Mouse (Mus musculus): ENCODE measurements around the gene Tbcb. TPM values are rescaled to one million over a fixed set of nuclear protein-coding genes. Genes with fewer than 3 reads are reported as not detected.

The Tbcb gene
- polyA plus RNA-seq (2016; fragmentation: Nextera tagmentation; extraction: Ambion mirVana): 274 and 283 TPM in 2 replicates

DNA sequence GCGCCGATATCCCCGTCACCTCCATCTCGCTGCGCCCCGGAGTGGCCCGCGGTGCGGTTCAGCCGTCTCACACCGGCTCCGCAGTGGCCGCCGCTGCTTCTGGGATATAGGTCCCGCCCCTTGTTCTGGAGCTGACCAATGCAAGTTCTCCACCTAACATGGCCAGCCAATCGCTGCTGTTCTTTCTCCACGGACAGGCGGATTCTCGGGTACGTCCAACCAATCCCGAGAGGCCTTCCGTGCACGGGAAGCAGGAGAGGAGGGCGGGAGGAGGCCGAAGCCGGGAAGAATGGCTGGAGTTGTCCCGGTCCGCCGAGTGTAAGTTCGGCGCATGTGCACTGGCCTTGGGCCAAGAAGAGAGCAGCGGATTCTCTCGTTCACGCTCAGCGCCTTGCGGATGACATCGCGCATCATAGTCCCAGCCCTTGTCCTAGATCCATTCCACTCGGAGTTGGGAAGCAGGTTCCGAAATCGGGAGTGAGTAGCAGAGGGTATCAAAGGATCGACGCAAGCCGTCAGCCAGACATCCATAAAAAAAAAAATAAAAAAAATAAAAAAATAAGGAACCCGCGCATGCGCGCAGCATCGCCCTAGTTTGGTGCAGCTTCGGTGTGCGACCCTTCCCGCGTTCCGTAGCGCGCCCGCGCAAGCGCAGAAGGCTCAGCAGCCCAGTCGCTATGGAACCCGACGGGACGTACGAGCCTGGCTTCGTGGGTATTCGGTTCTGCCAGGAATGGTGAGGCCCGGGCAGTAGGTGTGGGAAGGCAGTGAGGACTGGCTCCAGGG is at the start of gene Tbcb, which contains the start of gene Polr2i:
Gene Tbcb (minus strand): TSS at position 604 of the 786 bp plus-strand sequence.
Gene Polr2i (plus strand): TSS at position 280 of the 786 bp plus-strand sequence.
- no peaks in the 10 kb centered on the region for H3K9me3 ChIP-seq (replicated peaks)
- no peaks in the 10 kb centered on the region for H3K27me3 ChIP-seq (ENCODE audit: low read depth, poor library complexity, severe bottlenecking)
- peak; percentile 98 for DNase-seq (ENCODE audit: low spot score)
- H3K36me3 ChIP-seq: peaks cover 54% of the 10 kb centered on the region
- H3K4me3 ChIP-seq: peak within 1 kb of the TSS; percentile 83
- WGBS: under 1% methylated on average over 67 of the region's 67 CpGs
- peaks cover 22% of the 10 kb centered on the region for H3K4me1 ChIP-seq
- H3K27ac ChIP-seq (replicated peaks): peak within 1 kb of the TSS; percentile 96

DNA sequence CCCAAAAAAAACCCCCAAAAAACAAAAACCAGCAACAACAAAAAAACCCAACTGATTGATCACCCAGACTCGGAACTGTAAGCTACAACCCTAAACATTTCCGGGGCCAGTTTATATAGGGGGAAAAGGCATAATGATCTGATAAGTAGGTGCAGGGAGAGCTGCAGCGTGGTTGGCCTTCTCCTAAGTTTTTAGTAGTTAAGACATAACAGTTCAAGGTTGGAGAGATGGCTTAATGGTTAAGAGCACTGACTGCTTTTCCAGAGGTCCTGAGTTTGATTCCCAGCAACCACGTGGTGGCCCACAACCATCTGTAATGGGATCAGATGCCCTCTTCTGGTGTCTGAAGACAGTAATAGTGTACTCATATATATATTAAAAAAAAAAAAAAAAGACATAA is 49.5 kb upstream of the Tbcb start:
- Histone ChIP-seq H3K27me3 (ENCODE audit: low read depth, poor library complexity, severe bottlenecking) (no peaks in the 10 kb centered on the region), H3K36me3 (no peaks in the 10 kb centered on the region), H3K27ac (replicated peaks) (no peak overlapping the region), H3K4me3 (peak overlapping the region; percentile 80; the same call in 1 of the 2 replicates), H3K9me3 (replicated peaks) (no peaks in the 10 kb centered on the region), H3K4me1 (peaks cover 22% of the 10 kb centered on the region)
- DNase-seq (ENCODE audit: low spot score): no peak
- WGBS: 89% methylated on average over 4 of the region's 4 CpGs

DNA sequence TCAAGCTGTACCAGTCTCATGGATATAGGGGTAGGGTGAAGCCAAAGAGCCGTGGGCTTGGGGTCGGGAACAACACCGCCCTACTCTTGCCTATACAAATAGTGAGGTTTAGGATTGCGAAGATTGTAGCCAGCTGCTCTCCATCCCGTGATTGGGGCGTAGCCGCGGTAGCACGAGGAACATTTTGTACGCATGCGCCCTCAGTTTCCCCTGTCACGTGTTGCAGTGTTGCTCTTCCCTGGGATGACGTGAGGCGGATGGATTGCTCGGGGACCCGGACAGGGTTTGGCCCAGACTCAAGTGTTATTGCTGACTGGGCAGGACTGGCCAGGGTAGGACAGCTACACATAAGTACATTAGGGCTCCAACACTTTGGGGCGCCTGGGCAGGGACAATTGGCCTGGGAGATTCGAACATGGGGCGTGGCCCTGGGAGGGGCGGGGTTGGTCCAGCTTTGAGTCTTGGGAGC is 48.6 kb upstream of the Tbcb start:
- H3K4me1 ChIP-seq: peaks cover 22% of the 10 kb centered on the region
- no peaks in the 10 kb centered on the region for H3K27me3 ChIP-seq (ENCODE audit: low read depth, poor library complexity, severe bottlenecking)
- H3K4me3 ChIP-seq: peak overlapping the region; percentile 80
- H3K36me3 ChIP-seq: no peaks in the 10 kb centered on the region
- DNase-seq (ENCODE audit: low spot score): peak; percentile 82
- WGBS: under 1% methylated on average over 20 of the region's 20 CpGs
- H3K9me3 ChIP-seq (replicated peaks): no peaks in the 10 kb centered on the region
- H3K27ac ChIP-seq (replicated peaks): peak overlapping the region; percentile 90

GRCm38 (mm10) chr7:30279951-30280669 is 48.0 kb upstream of the Tbcb start, which contains the start of the genes Thap8 and Wdr62:
Gene Thap8, plus strand, starts transcription at chr7:30280094.
Gene Wdr62, minus strand, starts transcription at chr7:30280419.
- Histone ChIP-seq H3K27me3 (ENCODE audit: low read depth, poor library complexity, severe bottlenecking) (no peaks in the 10 kb centered on the region), H3K9me3 (replicated peaks) (no peaks in the 10 kb centered on the region), H3K4me3 (peak within 1 kb of the TSS; percentile 80), H3K36me3 (no peaks in the 10 kb centered on the region), H3K27ac (replicated peaks) (peak within 1 kb of the TSS; percentile 90), H3K4me1 (peaks cover 22% of the 10 kb centered on the region)
- peak; percentile 95 for DNase-seq (ENCODE audit: low spot score)
- WGBS: 0% methylated on average over 49 of the region's 49 CpGs

DNA sequence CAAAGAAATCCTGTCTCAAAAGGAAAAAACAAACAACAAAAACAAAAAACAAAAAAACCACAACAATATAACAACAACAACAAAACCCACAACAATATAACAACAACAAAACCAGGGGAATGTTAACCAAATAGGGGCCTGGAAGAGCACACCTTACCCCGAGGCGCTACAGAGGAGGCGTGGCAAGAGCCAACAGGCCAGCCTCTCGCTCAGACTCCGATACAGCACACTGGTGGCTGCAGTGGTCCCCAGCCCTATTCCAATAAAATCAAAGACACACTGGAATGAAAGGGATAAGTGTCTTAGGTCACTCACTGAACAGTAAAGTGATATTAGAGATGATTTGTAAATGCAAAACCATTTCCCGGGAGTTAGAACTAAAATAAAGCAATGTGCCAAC is 47.5 kb upstream of the Tbcb start:
- peak overlapping the region; percentile 80 for H3K4me3 ChIP-seq
- H3K9me3 ChIP-seq (replicated peaks): no peaks in the 10 kb centered on the region
- DNase-seq (ENCODE audit: low spot score): peak; percentile 23
- peak overlapping the region; percentile 90 for H3K27ac ChIP-seq (replicated peaks)
- H3K4me1 ChIP-seq: peaks cover 22% of the 10 kb centered on the region
- H3K27me3 ChIP-seq (ENCODE audit: low read depth, poor library complexity, severe bottlenecking): no peaks in the 10 kb centered on the region
- 0% methylated on average over 6 of the region's 6 CpGs for WGBS
- no peaks in the 10 kb centered on the region for H3K36me3 ChIP-seq

- Histone ChIP-seq H3K9me3 (replicated peaks) (no peaks in the 10 kb centered on the region), H3K4me3 (peak overlapping the region; percentile 80; the same call in 1 of the 2 replicates), H3K36me3 (peaks cover 1% of the 10 kb centered on the region; the same call in 1 of the 2 replicates), H3K4me1 (peaks cover 22% of the 10 kb centered on the region), H3K27ac (replicated peaks) (no peak overlapping the region), H3K27me3 (ENCODE audit: low read depth, poor library complexity, severe bottlenecking) (no peaks in the 10 kb centered on the region)
- WGBS: 54% methylated on average over 2 of the region's 2 CpGs
- no peak for DNase-seq (ENCODE audit: low spot score)
These were observed 46.8 kb upstream of the Tbcb start for GRCm38 (mm10) chr7:30278911-30279310.

GRCm38 (mm10) chr7:30274383-30274782 is 42.3 kb upstream of the Tbcb start:
- no peak for DNase-seq (ENCODE audit: low spot score)
- no peak overlapping the region for H3K27ac ChIP-seq (replicated peaks)
- 86% methylated on average over 6 of the region's 6 CpGs for WGBS

GRCm38 (mm10) chr7:30269641-30270040 is 37.6 kb upstream of the Tbcb start:
- Histone ChIP-seq H3K36me3 (peaks cover 83% of the 10 kb centered on the region), H3K27ac (replicated peaks) (no peak overlapping the region), H3K4me1 (no peaks in the 10 kb centered on the region), H3K9me3 (replicated peaks) (no peaks in the 10 kb centered on the region), H3K4me3 (no peak overlapping the region), H3K27me3 (ENCODE audit: low read depth, poor library complexity, severe bottlenecking) (no peaks in the 10 kb centered on the region)
- 89% methylated on average over 4 of the region's 4 CpGs for WGBS
- DNase-seq (ENCODE audit: low spot score): no peak

More at GRCm38 (mm10) chr7:30274383-30274782, 42.3 kb upstream of the Tbcb start:
- H3K27me3 ChIP-seq (ENCODE audit: low read depth, poor library complexity, severe bottlenecking): no peaks in the 10 kb centered on the region
- H3K36me3 ChIP-seq: peaks cover 39% of the 10 kb centered on the region
- no peak overlapping the region for H3K4me3 ChIP-seq
- H3K9me3 ChIP-seq (replicated peaks): no peaks in the 10 kb centered on the region
- H3K4me1 ChIP-seq: peaks cover 8% of the 10 kb centered on the region

GRCm38 (mm10) chr7:30266780-30267179 is 34.7 kb upstream of the Tbcb start:
- no peak for DNase-seq (ENCODE audit: low spot score)
- H3K36me3 ChIP-seq: peaks cover 90% of the 10 kb centered on the region
- WGBS: 84% methylated on average over 3 of the region's 3 CpGs
- no peaks in the 10 kb centered on the region for H3K27me3 ChIP-seq (ENCODE audit: low read depth, poor library complexity, severe bottlenecking)
- no peaks in the 10 kb centered on the region for H3K9me3 ChIP-seq (replicated peaks)
- H3K27ac ChIP-seq (replicated peaks): no peak overlapping the region
- no peak overlapping the region for H3K4me3 ChIP-seq
- H3K4me1 ChIP-seq: no peaks in the 10 kb centered on the region

DNA sequence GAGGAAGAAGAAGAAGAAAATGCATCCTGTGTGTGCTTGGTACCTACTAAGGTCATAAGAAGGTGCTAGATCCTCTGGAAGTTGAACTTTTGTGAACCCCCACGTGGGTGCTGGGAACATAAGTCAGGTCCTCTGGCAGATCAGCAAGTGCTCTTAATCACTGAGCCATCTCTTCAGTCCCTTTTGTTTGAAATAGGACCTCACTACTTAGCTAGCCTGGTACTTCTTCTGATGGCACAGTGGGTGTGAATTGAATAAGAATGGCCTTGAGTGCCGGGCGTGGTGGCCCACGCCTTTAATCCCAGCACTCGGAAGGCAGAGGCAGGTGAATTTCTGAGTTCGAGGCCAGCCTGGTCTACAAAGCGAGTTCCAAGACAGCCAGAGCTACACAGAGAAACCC is 33.9 kb upstream of the Tbcb start:
- no peaks in the 10 kb centered on the region for H3K4me1 ChIP-seq
- no peaks in the 10 kb centered on the region for H3K9me3 ChIP-seq (replicated peaks)
- H3K36me3 ChIP-seq: peaks cover 90% of the 10 kb centered on the region
- DNase-seq (ENCODE audit: low spot score): no peak
- H3K4me3 ChIP-seq: no peak overlapping the region
- no peak overlapping the region for H3K27ac ChIP-seq (replicated peaks)
- 93% methylated on average over 7 of the region's 7 CpGs for WGBS
- H3K27me3 ChIP-seq (ENCODE audit: low read depth, poor library complexity, severe bottlenecking): no peaks in the 10 kb centered on the region

GRCm38 (mm10) chr7:30265531-30265930 is 33.5 kb upstream of the Tbcb start:
- Histone ChIP-seq H3K36me3 (peaks cover 88% of the 10 kb centered on the region), H3K27me3 (ENCODE audit: low read depth, poor library complexity, severe bottlenecking) (no peaks in the 10 kb centered on the region), H3K4me3 (no peak overlapping the region), H3K9me3 (replicated peaks) (no peaks in the 10 kb centered on the region), H3K27ac (replicated peaks) (no peak overlapping the region), H3K4me1 (no peaks in the 10 kb centered on the region)
- no peak for DNase-seq (ENCODE audit: low spot score)
- WGBS: 96% methylated on average over 5 of the region's 5 CpGs

- H3K4me3 ChIP-seq: no peak overlapping the region
- WGBS: 76% methylated on average over 2 of the region's 2 CpGs
- H3K27me3 ChIP-seq (ENCODE audit: low read depth, poor library complexity, severe bottlenecking): no peaks in the 10 kb centered on the region
- no peaks in the 10 kb centered on the region for H3K4me1 ChIP-seq
- H3K36me3 ChIP-seq: peaks cover 86% of the 10 kb centered on the region
- no peak overlapping the region for H3K27ac ChIP-seq (replicated peaks)
- no peak for DNase-seq (ENCODE audit: low spot score)
- H3K9me3 ChIP-seq (replicated peaks): no peaks in the 10 kb centered on the region
These were observed 33.0 kb upstream of the Tbcb start for GRCm38 (mm10) chr7:30265041-30265440.

Measured in midbrain, embryonic 10.5 days (tissue).